Mouse (Mus musculus): ENCODE measurements around the gene Dpf3. TPM values are rescaled to one million over a fixed set of nuclear protein-coding genes. Genes with fewer than 3 reads are reported as not detected.

Dpf3 gene
- polyA plus RNA-seq, 1 experiment, result 0.52 TPM

GRCm38 (mm10) chr12:83445587-83445986 lies 41.9 kb downstream of the Dpf3 start:
- no peak overlapping the region for H3K4me3 ChIP-seq
- peaks cover 13% of the 10 kb centered on the region for H3K27me3 ChIP-seq (ENCODE audit: control insufficient read depth, insufficient read depth, insufficient read length)
- TF ChIP-seq REST (IDR thresholded peaks at IDR 0.05; ENCODE audit: insufficient read depth, insufficient read length) (no peak), E2F4 (IDR thresholded peaks at IDR 0.05; ENCODE audit: insufficient read depth) (no peak), CEBPB (IDR thresholded peaks at IDR 0.05; ENCODE audit: insufficient read depth, poor library complexity, severe bottlenecking) (no peak), TCF12 (IDR thresholded peaks at IDR 0.05; ENCODE audit: insufficient read depth, poor library complexity, severe bottlenecking) (no peak), MAX (IDR thresholded peaks at IDR 0.05; ENCODE audit: low read depth) (no peak), POLR2AphosphoS2 (IDR thresholded peaks at IDR 0.05; ENCODE audit: insufficient read length, low read depth) (no peak), MYOD1 (IDR thresholded peaks at IDR 0.05; ENCODE audit: control insufficient read depth in 1 of 3, insufficient read length in 2 of 3, low read depth in 2 of 3) (no peak), USF1 (IDR thresholded peaks at IDR 0.05; ENCODE audit: low read depth) (no peak), SRF (IDR thresholded peaks at IDR 0.05; ENCODE audit: control insufficient read depth, insufficient read length, low read depth) (no peak), MYOG (IDR thresholded peaks at IDR 0.05; ENCODE audit: control insufficient read depth in 1 of 3, insufficient read depth in 1 of 3, insufficient read length in 2 of 3, low read depth in 2 of 3) (no peak), POLR2A (IDR thresholded peaks at IDR 0.05; ENCODE audit: insufficient read length, low read depth) (no peak), TCF3 (IDR thresholded peaks at IDR 0.05; ENCODE audit: insufficient read length, low read depth) (no peak)
- no peak overlapping the region for H3K4me2 ChIP-seq (ENCODE audit: low read depth)
- no peaks in the 10 kb centered on the region for H3K79me2 ChIP-seq (ENCODE audit: control insufficient read depth, insufficient read depth)
- no peak overlapping the region for H3ac ChIP-seq (ENCODE audit: control insufficient read depth, insufficient read length)
- H3K36me3 ChIP-seq (ENCODE audit: control insufficient read depth, insufficient read depth), result no peaks in the 10 kb centered on the region

- TF ChIP-seq MYOD1 (IDR thresholded peaks at IDR 0.05; ENCODE audit: control insufficient read depth in 1 of 3, insufficient read length in 2 of 3, low read depth in 2 of 3) (no peak), TCF12 (IDR thresholded peaks at IDR 0.05; ENCODE audit: insufficient read depth, poor library complexity, severe bottlenecking) (no peak), REST (IDR thresholded peaks at IDR 0.05; ENCODE audit: insufficient read depth, insufficient read length) (no peak), SRF (IDR thresholded peaks at IDR 0.05; ENCODE audit: control insufficient read depth, insufficient read length, low read depth) (no peak)
- Histone ChIP-seq H3K79me2 (ENCODE audit: control insufficient read depth, insufficient read depth) (no peaks in the 10 kb centered on the region), H3K36me3 (ENCODE audit: control insufficient read depth, insufficient read depth) (no peaks in the 10 kb centered on the region), H3K4me3 (no peak overlapping the region), H3ac (ENCODE audit: control insufficient read depth, insufficient read length) (no peak overlapping the region), H3K4me2 (ENCODE audit: low read depth) (no peak overlapping the region), H3K27me3 (ENCODE audit: control insufficient read depth, insufficient read depth, insufficient read length) (peaks cover 6% of the 10 kb centered on the region)
Observed at GRCm38 (mm10) chr12:83444448-83444847, 43.1 kb downstream of the Dpf3 start.

- Histone ChIP-seq H3K79me2 (ENCODE audit: control insufficient read depth, insufficient read depth) (no peaks in the 10 kb centered on the region), H3K4me3 (no peak overlapping the region), H3ac (ENCODE audit: control insufficient read depth, insufficient read length) (no peak overlapping the region), H3K27me3 (ENCODE audit: control insufficient read depth, insufficient read depth, insufficient read length) (no peaks in the 10 kb centered on the region), H3K36me3 (ENCODE audit: control insufficient read depth, insufficient read depth) (no peaks in the 10 kb centered on the region), H3K4me2 (ENCODE audit: low read depth) (no peak overlapping the region)
- TF ChIP-seq TCF3 (IDR thresholded peaks at IDR 0.05; ENCODE audit: insufficient read length, low read depth), result no peak
- TF ChIP-seq MYOD1 (IDR thresholded peaks at IDR 0.05; ENCODE audit: control insufficient read depth in 1 of 3, insufficient read length in 2 of 3, low read depth in 2 of 3), result no peak
- TF ChIP-seq CEBPB (IDR thresholded peaks at IDR 0.05; ENCODE audit: insufficient read depth, poor library complexity, severe bottlenecking), result no peak
- TF ChIP-seq MAX (IDR thresholded peaks at IDR 0.05; ENCODE audit: low read depth), result no peak
Observed at GRCm38 (mm10) chr12:83438002-83438401, 49.5 kb downstream of the Dpf3 start.

- Histone ChIP-seq H3K36me3 (ENCODE audit: control insufficient read depth, insufficient read depth) (no peaks in the 10 kb centered on the region), H3K79me2 (ENCODE audit: control insufficient read depth, insufficient read depth) (no peaks in the 10 kb centered on the region), H3ac (ENCODE audit: control insufficient read depth, insufficient read length) (no peak overlapping the region), H3K27me3 (ENCODE audit: control insufficient read depth, insufficient read depth, insufficient read length) (no peaks in the 10 kb centered on the region), H3K4me2 (ENCODE audit: low read depth) (no peak overlapping the region), H3K4me3 (no peak overlapping the region)
- TF ChIP-seq CEBPB (IDR thresholded peaks at IDR 0.05; ENCODE audit: insufficient read depth, poor library complexity, severe bottlenecking) (no peak), TCF12 (IDR thresholded peaks at IDR 0.05; ENCODE audit: insufficient read depth, poor library complexity, severe bottlenecking) (no peak), SRF (IDR thresholded peaks at IDR 0.05; ENCODE audit: control insufficient read depth, insufficient read length, low read depth) (no peak), USF1 (IDR thresholded peaks at IDR 0.05; ENCODE audit: low read depth) (no peak), TCF3 (IDR thresholded peaks at IDR 0.05; ENCODE audit: insufficient read length, low read depth) (no peak), MYOG (IDR thresholded peaks at IDR 0.05; ENCODE audit: control insufficient read depth in 1 of 3, insufficient read depth in 1 of 3, insufficient read length in 2 of 3, low read depth in 2 of 3) (no peak), POLR2A (IDR thresholded peaks at IDR 0.05; ENCODE audit: insufficient read length, low read depth) (no peak), MYOD1 (IDR thresholded peaks at IDR 0.05; ENCODE audit: control insufficient read depth in 1 of 3, insufficient read length in 2 of 3, low read depth in 2 of 3) (no peak), MAX (IDR thresholded peaks at IDR 0.05; ENCODE audit: low read depth) (no peak), E2F4 (IDR thresholded peaks at IDR 0.05; ENCODE audit: insufficient read depth) (no peak), REST (IDR thresholded peaks at IDR 0.05; ENCODE audit: insufficient read depth, insufficient read length) (no peak), POLR2AphosphoS2 (IDR thresholded peaks at IDR 0.05; ENCODE audit: insufficient read length, low read depth) (no peak)
Observed at GRCm38 (mm10) chr12:83433987-83434698, 53.4 kb downstream of the Dpf3 start.

GRCm38 (mm10) chr12:83433436-83433835 lies 54.1 kb downstream of the Dpf3 start:
- TF ChIP-seq REST (IDR thresholded peaks at IDR 0.05; ENCODE audit: insufficient read depth, insufficient read length), result no peak
- TF ChIP-seq SRF (IDR thresholded peaks at IDR 0.05; ENCODE audit: control insufficient read depth, insufficient read length, low read depth), result no peak
- no peak for TF ChIP-seq MYOD1 (IDR thresholded peaks at IDR 0.05; ENCODE audit: control insufficient read depth in 1 of 3, insufficient read length in 2 of 3, low read depth in 2 of 3)
- no peak for TF ChIP-seq USF1 (IDR thresholded peaks at IDR 0.05; ENCODE audit: low read depth)
- no peak for TF ChIP-seq CEBPB (IDR thresholded peaks at IDR 0.05; ENCODE audit: insufficient read depth, poor library complexity, severe bottlenecking)
- no peak for TF ChIP-seq MYOG (IDR thresholded peaks at IDR 0.05; ENCODE audit: control insufficient read depth in 1 of 3, insufficient read depth in 1 of 3, insufficient read length in 2 of 3, low read depth in 2 of 3)
- TF ChIP-seq MAX (IDR thresholded peaks at IDR 0.05; ENCODE audit: low read depth), result no peak
- TF ChIP-seq TCF3 (IDR thresholded peaks at IDR 0.05; ENCODE audit: insufficient read length, low read depth), result no peak
- TF ChIP-seq E2F4 (IDR thresholded peaks at IDR 0.05; ENCODE audit: insufficient read depth), result no peak
- no peaks in the 10 kb centered on the region for H3K79me2 ChIP-seq (ENCODE audit: control insufficient read depth, insufficient read depth)
- H3K4me3 ChIP-seq, result no peak overlapping the region
- no peak overlapping the region for H3ac ChIP-seq (ENCODE audit: control insufficient read depth, insufficient read length)
- H3K27me3 ChIP-seq (ENCODE audit: control insufficient read depth, insufficient read depth, insufficient read length), result no peaks in the 10 kb centered on the region
- no peak overlapping the region for H3K4me2 ChIP-seq (ENCODE audit: low read depth)
- no peaks in the 10 kb centered on the region for H3K36me3 ChIP-seq (ENCODE audit: control insufficient read depth, insufficient read depth)
